Mouse (Mus musculus) ES-Bruce4 (cell line): ENCODE measurements at regions not wholly inside any gene's neighbourhood (a gene's known extent, or its start where the extent isn't known, plus 50 kb on each side); places are given as distances from the start of the nearest gene placed in this dataset.

Source experiments
- H3K27ac ChIP-seq: 2 replicates; pipeline ENCODE4 v1.5.1; 2012; ENCODE audit warnings: low read length, inconsistent platforms; ENCODE audit not compliant: insufficient read depth
- H3K27me3 ChIP-seq: 2 replicates; pipeline ENCODE4 v1.6.1; 2012; ENCODE audit warnings: mild to moderate bottlenecking, low read length, inconsistent platforms; ENCODE audit not compliant: control insufficient read depth, poor library complexity, insufficient read depth, severe bottlenecking
- H3K36me3 ChIP-seq: 2 replicates; pipeline ENCODE4 v1.6.1; 2012; ENCODE audit warnings: inconsistent platforms, mild to moderate bottlenecking, low read length, moderate library complexity; ENCODE audit not compliant: control insufficient read depth, poor library complexity, insufficient read depth, severe bottlenecking
- H3K4me1 ChIP-seq: one replicate; pipeline ENCODE4 v1.8.1; 2011; ENCODE audit warnings: low read length; ENCODE audit not compliant: control insufficient read depth, insufficient read depth
- H3K4me3 ChIP-seq: 2 replicates; pipeline ENCODE4 v1.5.1; 2011; ENCODE audit warnings: low read depth, mild to moderate bottlenecking, low read length
- H3K9ac ChIP-seq: 2 replicates; pipeline ENCODE4 v1.6.1; 2012; ENCODE audit warnings: low read depth, mild to moderate bottlenecking, inconsistent platforms; ENCODE audit not compliant: poor library complexity, severe bottlenecking
- H3K9me3 ChIP-seq: replicated peaks from 2 replicates; pipeline ENCODE4 v1.6.1; 2012; ENCODE audit warnings: mild to moderate bottlenecking, low read length, inconsistent platforms; ENCODE audit not compliant: control insufficient read depth, poor library complexity, insufficient read depth, severe bottlenecking
- CTCF ChIP-seq: IDR thresholded peaks from one replicate; pipeline ENCODE4 v1.8.1; 2011; ENCODE audit warnings: low read depth, low read length
- EP300 ChIP-seq: IDR thresholded peaks from 2 replicates; pipeline ENCODE4 v1.6.1; 2011; ENCODE audit warnings: low read depth, low read length; ENCODE audit not compliant: insufficient read depth
- POLR2A ChIP-seq: IDR thresholded peaks from one replicate; pipeline ENCODE4 v1.8.1; 2011; ENCODE audit warnings: low read length; ENCODE audit not compliant: insufficient read depth

DNA sequence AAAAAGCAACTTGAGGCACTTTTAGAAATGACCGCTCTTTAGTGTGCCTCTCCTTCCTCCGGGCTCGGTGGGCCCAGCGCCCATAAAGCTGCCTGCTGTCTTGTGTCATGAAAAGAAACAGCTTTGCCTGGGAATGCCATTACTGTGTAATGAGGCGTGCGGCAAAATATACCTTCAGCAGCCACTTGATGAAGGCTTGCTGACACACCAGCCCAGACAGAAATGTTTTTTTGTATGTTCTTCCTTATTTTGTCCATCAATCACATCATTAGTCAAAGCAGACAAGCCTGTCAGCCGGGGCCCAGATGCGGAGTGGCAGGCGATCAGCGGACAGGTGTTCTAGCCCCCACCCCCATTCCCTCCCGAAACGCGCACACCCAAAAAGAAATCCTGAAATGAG lies 482.5 kb downstream of the Tshz3 start:
- H3K4me3 ChIP-seq = no peak overlapping the region
- H3K36me3 ChIP-seq = no peaks in the 10 kb centered on the region
- H3K27ac ChIP-seq = no peak overlapping the region
- H3K9ac ChIP-seq = no peak overlapping the region
- H3K9me3 ChIP-seq = no peaks in the 10 kb centered on the region
- TF ChIP-seq EP300 = no peak
- H3K27me3 ChIP-seq = no peaks in the 10 kb centered on the region
- peaks cover 2% of the 10 kb centered on the region for H3K4me1 ChIP-seq

DNA sequence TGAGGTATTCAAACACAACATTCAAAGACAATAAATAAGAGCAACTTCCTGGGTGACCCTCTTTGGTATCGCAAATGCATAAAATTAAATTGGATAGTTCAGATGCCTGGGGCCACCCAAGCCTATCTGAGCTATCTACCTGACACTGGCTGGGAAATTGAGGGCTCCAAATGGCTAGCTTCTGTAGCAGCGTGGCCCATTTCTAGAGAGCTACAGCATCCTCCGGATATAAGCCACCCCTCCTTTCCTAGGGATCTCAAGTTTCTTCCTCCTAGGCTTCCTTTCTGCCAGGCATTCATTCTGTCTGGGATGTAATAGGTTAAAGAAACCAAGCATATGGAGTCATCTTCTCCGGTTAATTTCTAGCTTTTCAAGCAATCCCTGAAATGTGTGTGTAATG lies 483.2 kb downstream of the Tshz3 start:
- Histone ChIP-seq H3K9ac (no peak overlapping the region), H3K27me3 (no peaks in the 10 kb centered on the region), H3K9me3 (no peaks in the 10 kb centered on the region), H3K27ac (no peak overlapping the region), H3K4me1 (no peaks in the 10 kb centered on the region), H3K4me3 (no peak overlapping the region), H3K36me3 (no peaks in the 10 kb centered on the region)
- no peak for TF ChIP-seq CTCF

DNA sequence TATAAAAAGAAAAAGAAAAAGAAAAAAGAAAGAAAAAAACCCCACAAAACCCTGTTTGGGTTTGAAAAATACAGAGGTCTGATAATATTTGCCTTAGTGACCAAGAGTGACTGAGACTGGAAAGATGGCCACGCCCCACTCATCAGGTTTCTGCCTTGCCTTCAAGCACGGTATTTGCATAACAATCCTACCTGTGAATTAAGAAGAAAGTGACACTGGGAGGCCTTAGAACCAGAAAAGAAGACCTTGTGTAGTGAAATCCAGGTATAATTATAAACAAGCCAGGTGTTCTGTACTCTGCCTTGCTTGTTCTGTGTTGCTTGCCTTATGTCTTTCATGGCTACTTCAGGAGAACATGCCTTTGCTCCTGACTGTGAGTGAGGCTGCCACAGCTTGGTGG lies 494.6 kb downstream of the Tshz3 start:
- no peak overlapping the region for H3K27ac ChIP-seq

DNA sequence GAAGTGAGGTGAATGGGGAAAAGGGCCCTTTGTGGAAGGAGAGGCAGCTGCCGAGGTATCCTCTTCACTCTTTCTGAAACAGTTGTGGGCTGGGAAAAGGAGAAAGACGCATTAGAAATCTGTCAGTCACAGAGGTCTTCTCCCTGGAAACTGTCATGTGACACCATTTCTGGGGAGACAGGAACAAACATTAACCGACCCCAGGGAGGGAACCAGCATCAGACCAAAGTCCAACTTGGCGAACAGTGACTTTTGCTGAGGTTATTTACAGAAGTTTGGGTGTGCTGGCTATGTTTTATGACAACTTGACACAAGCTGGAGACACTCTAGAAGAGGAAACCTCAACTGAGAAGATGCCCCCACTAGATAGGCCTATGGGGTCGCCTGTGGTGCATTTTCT lies 506.9 kb downstream of the Tshz3 start:
- H3K36me3 ChIP-seq = no peaks in the 10 kb centered on the region
- H3K27me3 ChIP-seq = no peaks in the 10 kb centered on the region

More for the DNA sequence above, 494.6 kb downstream of the Tshz3 start:
- Histone ChIP-seq H3K36me3 (no peaks in the 10 kb centered on the region), H3K4me3 (no peak overlapping the region), H3K27me3 (peaks cover 5% of the 10 kb centered on the region), H3K9me3 (peaks cover 8% of the 10 kb centered on the region), H3K9ac (no peak overlapping the region), H3K4me1 (no peaks in the 10 kb centered on the region)
- TF ChIP-seq CTCF (no peak), EP300 (no peak), POLR2A (no peak)

DNA sequence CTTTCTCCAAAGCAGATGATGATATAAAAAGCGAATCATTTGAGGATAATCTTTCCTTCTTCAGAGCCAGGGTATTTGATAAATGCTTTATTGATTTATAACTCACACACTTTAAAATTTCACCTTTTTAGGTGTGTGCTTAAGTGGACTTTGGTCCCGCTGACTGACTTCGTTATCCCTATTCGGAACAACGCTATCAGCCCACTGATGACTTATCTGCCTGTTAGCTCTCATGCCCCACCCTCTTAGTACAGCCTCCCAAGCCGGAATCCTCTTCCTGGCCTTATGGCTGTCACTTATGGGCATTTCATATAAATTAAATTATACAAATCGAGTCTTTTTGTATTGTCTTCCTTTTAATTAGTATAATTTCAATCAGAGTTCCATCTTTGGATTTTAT lies 510.4 kb downstream of the Tshz3 start:
- Histone ChIP-seq H3K9ac (no peak overlapping the region), H3K36me3 (no peaks in the 10 kb centered on the region), H3K4me3 (no peak overlapping the region), H3K9me3 (no peaks in the 10 kb centered on the region; the same call in 1 of the 2 replicates), H3K4me1 (no peaks in the 10 kb centered on the region), H3K27me3 (no peaks in the 10 kb centered on the region), H3K27ac (no peak overlapping the region)
- TF ChIP-seq EP300 (no peak), CTCF (no peak), POLR2A (no peak)

More for the DNA sequence above, 506.9 kb downstream of the Tshz3 start:
- Histone ChIP-seq H3K4me3 (no peak overlapping the region), H3K9ac (no peak overlapping the region), H3K4me1 (no peaks in the 10 kb centered on the region), H3K9me3 (no peaks in the 10 kb centered on the region), H3K27ac (no peak overlapping the region)
- TF ChIP-seq EP300 = no peak
- no peak for TF ChIP-seq CTCF
- TF ChIP-seq POLR2A = no peak

DNA sequence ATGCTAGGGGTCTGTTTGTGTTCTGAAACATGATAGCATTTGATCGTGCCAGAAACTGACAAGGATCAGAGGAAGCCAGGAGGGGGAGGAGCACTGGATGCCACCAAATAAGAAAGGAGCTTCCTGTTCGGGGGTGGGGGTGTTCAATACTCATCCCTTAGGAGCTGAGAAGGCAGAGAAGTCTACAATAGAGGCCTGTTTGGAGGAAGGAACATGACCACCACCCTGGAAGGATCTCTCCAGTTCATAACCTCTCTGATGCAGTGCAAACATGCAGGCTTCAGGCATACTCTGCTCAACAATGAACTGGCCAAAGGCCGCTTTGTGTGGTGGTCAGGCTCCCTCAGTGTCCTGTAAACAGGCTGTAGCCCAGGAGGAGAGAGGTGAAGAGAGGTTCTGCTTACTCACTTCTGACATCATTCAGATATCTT lies 515.8 kb downstream of the Tshz3 start:
- Histone ChIP-seq H3K27ac (no peak overlapping the region), H3K36me3 (no peaks in the 10 kb centered on the region), H3K4me3 (no peak overlapping the region), H3K27me3 (no peaks in the 10 kb centered on the region), H3K4me1 (peaks cover 2% of the 10 kb centered on the region), H3K9me3 (no peaks in the 10 kb centered on the region; the same call in 1 of the 2 replicates), H3K9ac (no peak overlapping the region)
- TF ChIP-seq CTCF (no peak), EP300 (no peak), POLR2A (no peak)

DNA sequence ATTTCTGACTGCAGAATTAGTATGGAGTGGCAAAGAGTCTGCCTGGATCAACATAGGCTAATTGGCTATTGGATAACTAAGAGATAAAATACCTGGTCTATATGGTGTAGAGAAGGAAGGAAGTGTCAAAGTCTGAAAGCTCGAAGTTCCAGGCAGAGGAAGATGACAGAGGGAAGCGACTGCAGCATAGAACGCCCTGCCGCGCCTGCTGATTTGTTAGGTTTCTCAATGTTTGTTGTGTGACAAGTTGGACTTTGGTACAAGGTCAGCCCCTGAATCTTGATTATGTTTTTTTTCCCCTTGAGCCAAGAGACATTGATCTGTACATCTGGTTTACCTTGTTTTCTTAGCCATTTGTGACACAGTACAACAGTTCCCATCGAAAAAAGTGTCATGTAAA lies 517.6 kb downstream of the Tshz3 start:
- Histone ChIP-seq H3K36me3 (no peaks in the 10 kb centered on the region), H3K9me3 (no peaks in the 10 kb centered on the region; the same call in 1 of the 2 replicates), H3K4me3 (no peak overlapping the region), H3K27me3 (no peaks in the 10 kb centered on the region), H3K4me1 (peaks cover 2% of the 10 kb centered on the region), H3K27ac (no peak overlapping the region), H3K9ac (no peak overlapping the region)
- TF ChIP-seq EP300 (no peak), CTCF (no peak), POLR2A (no peak)
